Mouse (Mus musculus): ENCODE measurements around the gene H2-D1.
"Not testable (repeated sequence)": the region's sequence is repeated elsewhere in the genome, so short reads cannot be mapped to it uniquely, and the experiment has no call there.

Gene H2-D1

DNA sequence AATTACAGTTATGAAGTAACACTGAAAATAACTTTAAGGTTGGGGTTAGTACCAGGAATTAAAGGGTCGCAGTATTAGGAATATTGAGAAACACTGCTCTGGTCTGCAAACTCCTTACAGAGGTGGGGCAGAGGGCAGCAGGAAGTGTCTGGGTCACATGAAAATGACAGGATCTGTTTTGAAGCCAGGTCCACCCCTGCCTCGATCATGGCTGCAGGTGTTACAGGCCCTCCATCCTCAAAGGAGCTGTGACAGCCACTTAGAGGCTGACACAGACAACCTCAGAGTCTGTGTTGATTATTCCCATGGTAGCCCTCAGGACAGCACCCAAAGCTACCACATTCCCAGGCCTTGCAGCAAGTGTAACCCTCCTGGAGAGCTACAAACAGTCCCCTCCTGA is 40.7 kb downstream of the H2-D1 start:
- DNase-seq (ENCODE audit: low spot score in 2 of 2), result no peak

GRCm38 (mm10) chr17:35303756-35304350 is 41.3 kb downstream of the H2-D1 start:
- DNase-seq (ENCODE audit: low spot score in 2 of 2), result no peak

DNA sequence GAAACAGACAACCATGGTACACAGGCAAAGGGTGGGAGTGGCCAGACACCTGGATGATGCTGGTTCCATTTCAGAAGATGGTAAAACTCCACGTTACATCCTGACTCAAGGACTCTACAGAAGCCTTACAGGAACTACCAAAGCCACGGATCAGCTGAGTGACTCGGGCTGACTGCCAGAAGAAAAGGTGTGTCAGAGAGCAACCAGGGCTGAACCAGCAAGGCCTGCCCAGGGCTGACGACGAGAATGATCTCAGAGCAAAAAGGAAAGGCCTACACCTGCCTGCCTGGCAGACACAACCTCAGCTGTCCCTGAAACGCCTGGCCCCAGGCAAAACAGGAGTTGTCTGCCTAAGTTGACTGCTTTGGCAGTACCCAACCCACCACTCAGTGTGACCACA is 41.9 kb downstream of the H2-D1 start:
- DNase-seq (ENCODE audit: low spot score in 2 of 2), result no peak

DNA sequence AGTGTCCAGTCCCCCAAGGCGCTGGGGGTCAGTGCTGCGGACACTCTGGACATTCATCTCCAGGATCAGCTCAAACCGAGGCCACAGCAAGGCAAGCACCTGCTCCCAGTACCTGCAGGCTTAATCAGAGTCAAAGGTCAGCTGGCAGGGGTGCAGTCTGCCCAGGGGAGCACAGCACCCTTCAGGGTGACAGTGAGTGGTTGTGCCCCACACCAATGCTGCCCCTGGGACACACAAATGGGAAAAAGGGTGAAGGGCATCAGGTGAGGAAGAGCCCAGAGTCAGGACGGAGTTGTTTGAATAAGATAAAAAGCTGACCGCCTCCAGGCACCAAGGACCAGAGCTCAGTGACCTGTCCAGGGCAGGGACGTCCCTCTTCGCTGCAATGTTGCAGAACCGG is 42.4 kb downstream of the H2-D1 start:
- DNase-seq (ENCODE audit: low spot score in 2 of 2), result not testable (repeated sequence)

All from spleen, postnatal 14 days (tissue).